Mouse (Mus musculus) embryonic facial prominence, embryonic 11.5 days (tissue): ENCODE data around the gene Klk1b4. TPM values are rescaled to one million over a fixed set of nuclear protein-coding genes. Genes with fewer than 3 reads are reported as not detected.
"Not testable (repeated sequence)": the region's sequence is repeated elsewhere in the genome, so short reads cannot be mapped to it uniquely, and the experiment has no call there.

Experiments
- ATAC-seq: fragments of 200-750 bp; cut with Nextera tagmentation; replicated peaks from 2 replicates; pipeline ENCODE4 v1.8.0; 2017; ENCODE audit warnings: low read depth; ENCODE audit not compliant: insufficient number of reproducible peaks, low FRiP score, low TSS enrichment
- DNase-seq: peaks from one replicate; pipeline ENCODE4 v3.0.0-alpha.2; 2015; ENCODE audit warnings: low spot score
- H3K27ac ChIP-seq: fragments of 300-500 bp; sonication (generic); replicated peaks from 2 replicates; pipeline ENCODE4 v1.5.1; 2014; ENCODE audit warnings: mild to moderate bottlenecking, low read depth, low read length, control low read depth
- H3K27me3 ChIP-seq: fragments of 300-500 bp; sonication (generic); 2 replicates; pipeline ENCODE4 v1.6.1; 2014; ENCODE audit warnings: mild to moderate bottlenecking, low read length, moderate library complexity, mixed read lengths; ENCODE audit not compliant: control insufficient read depth, insufficient read depth
- H3K36me3 ChIP-seq: fragments of 300-500 bp; sonication (generic); replicated peaks from 2 replicates; pipeline ENCODE4 v1.6.1; 2014; ENCODE audit warnings: low read depth, mild to moderate bottlenecking, low read length, moderate library complexity, mixed read lengths; ENCODE audit not compliant: control insufficient read depth, insufficient read depth
- H3K4me1 ChIP-seq: fragments of 300-500 bp; sonication (generic); 2 replicates; pipeline ENCODE4 v1.6.1; 2014; ENCODE audit warnings: low read length, mixed read lengths; ENCODE audit not compliant: control insufficient read depth, insufficient read depth
- H3K4me2 ChIP-seq: fragments of 300-500 bp; sonication (generic); 2 replicates; pipeline ENCODE4 v1.6.1; 2014; ENCODE audit warnings: low read depth, mild to moderate bottlenecking, control low read depth, low read length, moderate library complexity
- H3K4me3 ChIP-seq: fragments of 300-500 bp; sonication (generic); 2 replicates; pipeline ENCODE4 v1.5.1; 2014; ENCODE audit warnings: low read depth, low read length, control low read depth
- H3K9ac ChIP-seq: fragments of 300-500 bp; sonication (generic); replicated peaks from 2 replicates; pipeline ENCODE4 v1.6.1; 2014; ENCODE audit warnings: mild to moderate bottlenecking, control low read depth, low read length
- H3K9me3 ChIP-seq: fragments of 300-500 bp; sonication (generic); replicated peaks from 2 replicates; pipeline ENCODE4 v1.6.1; 2016; ENCODE audit warnings: mild to moderate bottlenecking, low read length, inconsistent platforms, mixed read lengths; ENCODE audit not compliant: control insufficient read depth
- WGBS: fragments of 180-500 bp; shearing (Covaris S2); extraction: QIAGEN DNeasy Blood & Tissue Kit; methylation state at CpG from one replicate; pipeline ENCODE4 v1.1.7; 2014; 5-methylcytosine and 5-hydroxymethylcytosine counted together
- polyA plus RNA-seq: library from polyadenylated mRNA; unstranded; fragments of >200 nt; fragmentation: Nextera tagmentation; extraction: Ambion mirVana; gene quantifications from 2 replicates; pipeline ENCODE4 v1.2.1, GENCODE M21; 2014

Klk1b4 gene
- polyA plus RNA-seq: not detected in 2 replicates

GRCm38 (mm10) chr7:44207135-44207534 lies at the start of gene Klk1b4:
Gene Klk1b4, plus strand, starts transcription at chr7:44207435.
- H3K4me1 ChIP-seq, ATAC-seq, H3K27ac ChIP-seq, H3K9me3 ChIP-seq, H3K36me3 ChIP-seq, H3K9ac ChIP-seq, H3K4me2 ChIP-seq, H3K4me3 ChIP-seq, DNase-seq, H3K27me3 ChIP-seq: not testable (repeated sequence)
- 63% methylated on average over 3 of the region's 3 CpGs for WGBS

DNA sequence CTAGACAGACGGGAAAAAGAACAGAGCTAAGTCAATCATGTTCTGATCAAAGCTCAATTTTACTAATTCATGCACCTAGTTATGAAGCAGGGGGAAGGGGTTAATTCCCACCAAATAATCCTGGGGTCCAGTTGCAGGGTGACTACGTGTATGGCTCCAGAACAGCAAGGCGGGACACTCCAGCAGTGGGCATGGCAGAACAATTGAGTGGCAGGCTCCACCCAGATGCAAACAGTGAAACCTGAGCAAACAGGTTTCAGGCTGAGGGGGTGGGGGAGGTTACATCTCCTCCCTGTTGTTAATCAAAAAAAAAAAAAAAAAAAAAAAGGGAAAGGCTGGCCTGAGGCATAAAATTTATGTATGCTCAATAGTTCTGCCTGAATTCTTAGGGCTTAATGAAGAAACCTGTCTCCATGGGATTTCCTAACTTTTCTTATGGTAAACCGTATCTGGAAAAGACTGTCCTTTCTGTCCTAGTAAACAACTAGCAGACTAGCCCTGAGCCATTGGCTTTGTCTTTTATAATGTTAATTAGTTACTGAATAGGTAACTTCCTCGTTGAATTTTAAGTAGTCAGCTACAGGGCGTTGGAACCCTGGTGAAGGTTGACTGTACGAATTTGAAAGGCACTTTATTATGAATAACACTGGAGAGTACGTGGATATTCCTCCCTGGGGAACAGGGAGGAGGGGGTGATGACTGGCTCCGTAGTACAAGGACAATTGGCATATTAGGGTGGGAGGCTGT lies 27.8 kb upstream of the Klk1b4 start:
- Histone ChIP-seq H3K4me3 (no peak overlapping the region), H3K36me3 (no peaks in the 10 kb centered on the region), H3K4me2 (no peak overlapping the region), H3K9ac (no peak overlapping the region), H3K4me1 (no peaks in the 10 kb centered on the region), H3K27ac (no peak overlapping the region), H3K9me3 (no peaks in the 10 kb centered on the region), H3K27me3 (no peaks in the 10 kb centered on the region)
- no peak for ATAC-seq
- 69% methylated on average over 9 of the region's 9 CpGs for WGBS
- no peak for DNase-seq

GRCm38 (mm10) chr7:44186516-44186915 lies 20.7 kb upstream of the Klk1b4 start:
- H3K4me2 ChIP-seq, H3K4me3 ChIP-seq, H3K36me3 ChIP-seq, H3K4me1 ChIP-seq, ATAC-seq, H3K27ac ChIP-seq, H3K9ac ChIP-seq, H3K27me3 ChIP-seq, DNase-seq, H3K9me3 ChIP-seq: not testable (repeated sequence)
- 74% methylated on average over 8 of the region's 8 CpGs for WGBS

DNA sequence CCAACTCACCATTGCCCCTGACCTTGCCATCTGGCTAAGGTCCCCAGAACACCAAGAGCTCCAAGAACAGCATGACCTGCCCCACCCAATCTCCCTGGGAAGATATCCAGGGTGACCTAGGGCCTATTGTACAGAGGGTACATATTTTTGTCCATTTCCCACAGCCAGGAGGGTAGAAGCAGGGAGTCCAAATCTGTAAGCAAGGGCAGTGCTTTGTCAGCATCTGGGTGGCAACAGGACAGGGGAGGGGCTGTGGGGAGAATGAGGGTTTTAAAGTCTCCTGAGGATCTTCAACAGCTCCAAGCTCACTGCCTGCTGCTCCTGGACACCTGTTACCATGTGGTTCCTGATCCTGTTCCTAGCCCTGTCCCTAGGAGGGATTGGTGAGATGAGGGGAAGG lies 19.3 kb upstream of the Klk1b4 start, which contains the start of gene Klk1b24:
Gene Klk1b24, plus strand, starts transcription at position 301 of the 400 bp plus-strand sequence.
- not testable (repeated sequence) for H3K4me1 ChIP-seq, H3K9ac ChIP-seq, H3K4me3 ChIP-seq, ATAC-seq, H3K27me3 ChIP-seq, DNase-seq, H3K9me3 ChIP-seq, H3K4me2 ChIP-seq, H3K27ac ChIP-seq, H3K36me3 ChIP-seq

GRCm38 (mm10) chr7:44193466-44193865 lies 13.8 kb upstream of the Klk1b4 start:
- not testable (repeated sequence) for H3K36me3 ChIP-seq, ATAC-seq, H3K9me3 ChIP-seq, DNase-seq, H3K9ac ChIP-seq, H3K4me2 ChIP-seq, H3K4me3 ChIP-seq, H3K27ac ChIP-seq, H3K27me3 ChIP-seq, H3K4me1 ChIP-seq
- WGBS: 100% methylated on average over 1 of the region's 1 CpGs

- Histone ChIP-seq H3K4me3 (no peak within 1 kb of the TSS), H3K9me3 (no peaks in the 10 kb centered on the region), H3K36me3 (no peaks in the 10 kb centered on the region), H3K27ac (no peak within 1 kb of the TSS), H3K9ac (no peak within 1 kb of the TSS), H3K27me3 (no peaks in the 10 kb centered on the region), H3K4me2 (no peak within 1 kb of the TSS), H3K4me1 (no peaks in the 10 kb centered on the region)
- 63% methylated on average over 3 of the region's 3 CpGs for WGBS
- no peak for ATAC-seq
- DNase-seq: no peak
Observed at GRCm38 (mm10) chr7:44197891-44198290, 9.3 kb upstream of the Klk1b4 start, which contains the start of gene Klk1b3. Gene Klk1b3, plus strand, starts transcription at chr7:44198191.

GRCm38 (mm10) chr7:44208307-44208706 lies 1.1 kb downstream of the Klk1b4 start:
- Histone ChIP-seq H3K27ac (no peak overlapping the region), H3K4me3 (no peak overlapping the region), H3K9me3 (no peaks in the 10 kb centered on the region), H3K27me3 (no peaks in the 10 kb centered on the region), H3K9ac (no peak overlapping the region), H3K36me3 (no peaks in the 10 kb centered on the region), H3K4me1 (no peaks in the 10 kb centered on the region), H3K4me2 (no peak overlapping the region)
- no peak for ATAC-seq
- 83% methylated on average over 3 of the region's 3 CpGs for whole genome bisulfite sequencing
- DNase-seq: no peak

DNA sequence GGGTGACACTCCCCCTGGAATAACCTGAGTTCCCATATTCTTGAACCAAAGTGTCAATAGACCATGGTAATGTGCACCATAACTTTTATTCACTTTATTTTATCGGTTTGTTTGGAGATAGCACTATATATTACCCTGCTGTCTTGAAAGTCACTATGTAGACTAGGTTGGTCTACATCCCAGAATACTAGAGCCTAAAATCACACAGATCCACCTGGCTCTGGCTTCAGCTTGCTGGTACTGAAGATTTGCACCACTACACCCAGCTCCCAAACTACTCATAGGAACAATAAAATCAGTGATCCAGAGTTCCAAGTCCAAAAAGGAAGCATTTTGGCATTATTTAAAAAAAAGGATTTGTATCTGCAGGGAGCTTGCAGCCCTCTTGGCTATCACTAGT lies 8.4 kb downstream of the Klk1b4 start, which contains the start of gene Klk1b5:
Gene Klk1b5, plus strand, starts transcription at position 301 of the 400 bp plus-strand sequence.
- no peaks in the 10 kb centered on the region for H3K4me1 ChIP-seq
- DNase-seq: no peak
- H3K27me3 ChIP-seq: no peaks in the 10 kb centered on the region
- no peak within 1 kb of the TSS for H3K4me2 ChIP-seq
- no peak for ATAC-seq
- 81% methylated on average over 1 of the region's 1 CpGs for WGBS
- no peak within 1 kb of the TSS for H3K27ac ChIP-seq
- H3K4me3 ChIP-seq: no peak within 1 kb of the TSS
- H3K36me3 ChIP-seq: no peaks in the 10 kb centered on the region
- H3K9ac ChIP-seq: no peak within 1 kb of the TSS
- H3K9me3 ChIP-seq: no peaks in the 10 kb centered on the region
